Mouse (Mus musculus) stomach, postnatal 0 days (tissue): ENCODE measurements around the gene Elmo1. TPM values are rescaled to one million over a fixed set of nuclear protein-coding genes. Genes with fewer than 3 reads are reported as not detected.
A peak's percentile ranks its signal among the peaks of the same experiment; 100 is the strongest.

Experiments
- ATAC-seq: fragments of 200-750 bp; cut with Nextera tagmentation; 2 replicates; pipeline ENCODE4 v1.8.0; 2017; ENCODE audit not compliant: low FRiP score, low TSS enrichment
- DNase-seq: peaks from one replicate; pipeline ENCODE4 v3.0.0-alpha.2; 2016; ENCODE audit warnings: low spot score
- H3K27ac ChIP-seq: fragments of 300-500 bp; sonication (generic); replicated peaks from 2 replicates; pipeline ENCODE4 v1.5.1; 2014; ENCODE audit warnings: mild to moderate bottlenecking, control low read depth
- H3K27me3 ChIP-seq: fragments of 300-500 bp; sonication (generic); 2 replicates; pipeline ENCODE4 v1.6.1; 2014; ENCODE audit warnings: low read length; ENCODE audit not compliant: control insufficient read depth, insufficient read depth
- H3K36me3 ChIP-seq: fragments of 300-500 bp; sonication (generic); 2 replicates; pipeline ENCODE4 v1.6.1; 2014; ENCODE audit warnings: low read length, mixed read lengths; ENCODE audit not compliant: control insufficient read depth, insufficient read depth
- H3K4me1 ChIP-seq: fragments of 300-500 bp; sonication (generic); replicated peaks from 2 replicates; pipeline ENCODE4 v1.6.1; 2014; ENCODE audit warnings: antibody characterized with exemption; ENCODE audit not compliant: control insufficient read depth, insufficient read depth
- H3K4me2 ChIP-seq: fragments of 300-500 bp; sonication (generic); replicated peaks from 2 replicates; pipeline ENCODE4 v1.6.1; 2014; ENCODE audit warnings: low read depth, mild to moderate bottlenecking, control low read depth, moderate library complexity
- H3K4me3 ChIP-seq: fragments of 300-500 bp; sonication (generic); 2 replicates; pipeline ENCODE4 v1.5.1; 2014; ENCODE audit warnings: low read depth, low read length, control low read depth
- H3K9ac ChIP-seq: fragments of 300-500 bp; sonication (generic); 2 replicates; pipeline ENCODE4 v1.6.1; 2014; ENCODE audit warnings: mild to moderate bottlenecking, low read length, control low read depth, mixed read lengths
- H3K9me3 ChIP-seq: fragments of 300-500 bp; sonication (generic); 2 replicates; pipeline ENCODE4 v1.6.1; 2016; ENCODE audit warnings: low read length; ENCODE audit not compliant: control insufficient read depth
- CTCF ChIP-seq: IDR thresholded peaks from 2 replicates; pipeline ENCODE4 v1.5.1; 2016; ENCODE audit warnings: antibody characterized with exemption, low read depth, mild to moderate bottlenecking, moderate library complexity
- EP300 ChIP-seq: optimal IDR thresholded peaks from 2 replicates; pipeline ENCODE3; 2016; ENCODE audit warnings: antibody characterized with exemption
- WGBS: fragments of 180-500 bp; shearing (Covaris S2); extraction: QIAGEN DNeasy Blood & Tissue Kit; methylation state at CpG from one replicate; pipeline ENCODE4 v1.1.7; 2014; 5-methylcytosine and 5-hydroxymethylcytosine counted together
- polyA plus RNA-seq: library from polyadenylated mRNA; unstranded; fragments of >200 nt; fragmentation: Nextera tagmentation; extraction: Ambion mirVana; gene quantifications from 2 replicates; pipeline ENCODE4 v1.2.1, GENCODE M21; 2015

The Elmo1 gene
- polyA plus RNA-seq, 1 experiment from 2014 or later, result 5.0 TPM

DNA sequence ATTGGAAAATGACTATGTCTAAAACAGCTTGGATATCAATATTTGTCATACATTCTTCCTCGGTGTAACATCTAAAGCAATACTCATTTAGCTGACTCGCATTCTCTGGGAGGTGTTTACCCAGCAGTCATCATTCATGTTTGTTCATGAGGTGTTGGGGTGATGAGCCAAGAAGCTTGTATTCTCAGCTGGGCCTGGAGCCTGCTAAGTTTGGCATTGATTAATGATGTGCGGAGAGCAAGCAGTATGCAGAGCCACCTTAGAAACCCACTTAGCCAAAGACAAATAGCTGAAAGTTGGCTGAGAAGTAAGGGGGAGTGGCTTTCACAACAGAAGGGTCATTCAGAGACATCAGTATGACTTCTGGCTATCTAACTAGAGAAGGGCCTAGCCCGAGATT, 459.6 kb downstream of the Elmo1 start:
- Histone ChIP-seq H3K36me3 (no peaks in the 10 kb centered on the region), H3K27ac (no peak overlapping the region), H3K4me3 (no peak overlapping the region), H3K27me3 (no peaks in the 10 kb centered on the region), H3K4me1 (no peaks in the 10 kb centered on the region), H3K9me3 (no peaks in the 10 kb centered on the region), H3K9ac (no peak overlapping the region), H3K4me2 (no peak overlapping the region)
- 26% methylated on average over 4 of the region's 4 CpGs for WGBS
- DNase-seq (no peak), ATAC-seq (no peak)
- TF ChIP-seq EP300 (no peak), CTCF (no peak)

DNA sequence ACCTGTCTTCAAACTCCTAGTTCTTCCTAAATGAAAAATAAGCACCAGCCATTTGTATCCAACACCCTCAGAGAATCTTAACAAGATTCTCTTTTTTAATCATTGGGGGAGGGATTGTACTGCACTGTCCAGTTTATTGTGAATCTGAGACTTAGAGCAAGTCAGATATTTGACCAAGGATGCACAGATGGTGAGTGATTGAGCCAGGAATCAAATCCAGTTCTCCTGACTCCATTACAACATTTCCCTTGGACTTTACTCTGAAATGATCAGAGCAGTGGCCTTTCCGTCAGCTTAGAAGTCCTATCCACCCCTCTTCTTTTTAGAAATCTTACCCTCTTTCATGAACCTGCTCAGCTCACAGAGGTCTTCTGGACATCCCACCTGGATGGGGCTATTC, 461.2 kb downstream of the Elmo1 start:
- no peak overlapping the region for H3K4me2 ChIP-seq
- no peaks in the 10 kb centered on the region for H3K36me3 ChIP-seq
- no peak overlapping the region for H3K4me3 ChIP-seq
- TF ChIP-seq EP300 (no peak), CTCF (no peak)
- 97% methylated on average over 1 of the region's 1 CpGs for WGBS
- H3K27ac ChIP-seq, result no peak overlapping the region
- H3K9me3 ChIP-seq, result no peaks in the 10 kb centered on the region
- H3K9ac ChIP-seq, result no peak overlapping the region
- no peaks in the 10 kb centered on the region for H3K4me1 ChIP-seq
- ATAC-seq, result no peak
- DNase-seq, result no peak
- no peaks in the 10 kb centered on the region for H3K27me3 ChIP-seq

DNA sequence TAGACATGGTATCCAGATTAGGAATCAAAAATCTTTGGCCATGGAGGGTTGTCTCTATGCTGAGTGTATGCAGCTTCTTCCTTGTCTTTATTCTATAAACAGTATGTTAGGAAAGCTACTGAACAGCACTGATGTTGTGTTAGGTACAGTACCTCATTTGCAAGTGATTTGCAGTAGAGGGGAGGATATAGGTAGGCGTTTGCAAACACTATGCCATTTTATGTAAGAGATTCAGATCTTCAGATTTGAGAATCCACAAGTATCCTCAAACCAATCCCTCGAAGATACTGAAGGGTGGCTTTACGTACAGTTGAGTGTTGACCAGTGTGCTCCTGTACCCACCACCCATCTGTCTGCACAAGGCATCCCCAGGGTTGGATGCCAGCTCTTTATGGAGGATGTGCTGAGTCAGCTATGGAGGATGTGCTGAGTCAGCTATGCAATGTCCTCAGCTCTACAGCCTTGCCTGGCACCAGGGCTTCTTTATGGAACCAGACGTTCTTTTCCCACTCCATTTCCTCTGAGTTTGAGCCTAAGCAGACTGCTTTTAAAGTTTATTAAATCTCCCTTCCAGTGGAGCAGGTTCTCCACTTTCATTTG, 465.6 kb downstream of the Elmo1 start:
- Histone ChIP-seq H3K36me3 (no peaks in the 10 kb centered on the region), H3K27ac (no peak overlapping the region), H3K27me3 (no peaks in the 10 kb centered on the region), H3K4me1 (no peaks in the 10 kb centered on the region), H3K9me3 (no peaks in the 10 kb centered on the region), H3K9ac (no peak overlapping the region), H3K4me2 (no peak overlapping the region), H3K4me3 (no peak overlapping the region)
- ATAC-seq (no peak), DNase-seq (no peak)
- no peak for TF ChIP-seq CTCF
- no peak for TF ChIP-seq EP300
- 84% methylated on average over 4 of the region's 4 CpGs for WGBS

DNA sequence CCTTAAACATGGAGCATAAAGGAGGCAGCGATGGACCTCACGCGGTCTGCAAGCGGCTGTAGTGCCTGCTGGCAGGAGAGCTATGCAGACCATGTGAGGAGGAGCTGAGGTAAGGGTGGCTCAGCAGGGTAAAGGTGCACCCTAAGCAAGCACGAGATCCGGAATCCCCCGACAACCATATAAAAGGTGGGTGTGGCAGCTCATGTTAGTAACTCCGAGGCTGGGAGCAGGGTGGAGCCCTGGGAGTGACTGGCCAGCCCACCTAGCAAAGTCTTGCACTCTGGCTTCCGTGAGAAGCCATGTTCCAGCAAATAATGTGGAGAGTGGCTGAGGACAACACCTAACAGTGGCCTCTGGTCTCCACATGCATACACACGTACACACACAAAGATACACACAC, 466.3 kb downstream of the Elmo1 start:
- H3K9ac ChIP-seq, result no peak overlapping the region
- 67% methylated on average over 10 of the region's 10 CpGs for WGBS
- DNase-seq, result peak; percentile 48

DNA sequence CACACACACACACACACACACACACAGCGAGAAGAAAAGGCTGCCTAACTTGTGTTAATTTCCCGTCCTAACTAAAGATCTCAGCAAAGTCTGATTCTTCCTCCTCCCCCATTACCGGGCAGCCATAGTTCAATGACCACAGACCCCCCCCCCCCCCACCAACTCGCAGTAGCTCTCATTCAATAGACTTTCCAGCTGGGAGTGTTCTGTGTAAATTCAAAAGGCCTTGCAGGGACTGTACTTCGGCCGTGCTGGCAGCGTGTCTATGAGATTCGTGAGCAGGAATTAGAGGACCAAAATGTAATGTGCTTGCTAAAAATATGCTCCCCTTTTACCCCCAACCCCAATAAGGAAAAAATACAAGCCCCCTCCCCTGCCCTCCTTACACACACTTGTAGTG, 466.8 kb downstream of the Elmo1 start:
- Histone ChIP-seq H3K9ac (no peak overlapping the region), H3K27ac (no peak overlapping the region), H3K36me3 (no peaks in the 10 kb centered on the region), H3K27me3 (no peaks in the 10 kb centered on the region), H3K4me1 (no peaks in the 10 kb centered on the region), H3K9me3 (no peaks in the 10 kb centered on the region), H3K4me3 (no peak overlapping the region), H3K4me2 (no peak overlapping the region)
- DNase-seq, result no peak
- 59% methylated on average over 8 of the region's 8 CpGs for WGBS
- ATAC-seq, result peak; percentile 21; the same call in 1 of the 2 replicates
- TF ChIP-seq CTCF (no peak), EP300 (no peak)

More for the DNA sequence above, 466.3 kb downstream of the Elmo1 start:
- no peaks in the 10 kb centered on the region for H3K9me3 ChIP-seq
- TF ChIP-seq CTCF (no peak), EP300 (no peak)
- H3K4me1 ChIP-seq, result no peaks in the 10 kb centered on the region
- H3K4me2 ChIP-seq, result no peak overlapping the region
- ATAC-seq, result peak; percentile 73; the same call in 1 of the 2 replicates
- no peak overlapping the region for H3K27ac ChIP-seq
- no peaks in the 10 kb centered on the region for H3K36me3 ChIP-seq
- no peak overlapping the region for H3K4me3 ChIP-seq
- H3K27me3 ChIP-seq, result no peaks in the 10 kb centered on the region

DNA sequence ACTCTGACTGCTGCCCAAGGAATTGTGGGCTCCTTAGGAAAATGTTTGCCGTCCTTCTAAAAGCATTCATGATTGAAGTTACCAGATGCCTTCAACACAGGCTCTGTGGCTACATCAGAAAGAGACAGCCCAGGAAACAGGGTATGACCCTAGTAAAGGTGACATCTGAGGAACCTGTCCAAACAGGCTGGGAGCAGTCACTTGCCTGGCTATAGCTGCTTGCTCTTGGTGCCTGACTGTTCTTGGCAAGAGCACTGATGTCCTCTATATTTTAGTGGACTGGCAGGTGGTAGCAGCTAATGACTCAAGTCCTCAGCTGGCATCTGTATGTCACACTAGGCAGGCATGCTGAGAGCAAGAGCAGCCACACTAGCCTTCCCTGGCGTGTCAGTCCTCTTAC, 468.0 kb downstream of the Elmo1 start:
- 91% methylated on average over 2 of the region's 2 CpGs for WGBS
- Histone ChIP-seq H3K36me3 (no peaks in the 10 kb centered on the region), H3K27ac (no peak overlapping the region), H3K9ac (no peak overlapping the region), H3K4me2 (no peak overlapping the region), H3K4me1 (no peaks in the 10 kb centered on the region), H3K9me3 (no peaks in the 10 kb centered on the region), H3K4me3 (no peak overlapping the region), H3K27me3 (no peaks in the 10 kb centered on the region)
- TF ChIP-seq EP300, result no peak
- no peak for TF ChIP-seq CTCF
- ATAC-seq (no peak), DNase-seq (no peak)
